Mouse (Mus musculus): ENCODE results near the gene Vezt.

DNA sequence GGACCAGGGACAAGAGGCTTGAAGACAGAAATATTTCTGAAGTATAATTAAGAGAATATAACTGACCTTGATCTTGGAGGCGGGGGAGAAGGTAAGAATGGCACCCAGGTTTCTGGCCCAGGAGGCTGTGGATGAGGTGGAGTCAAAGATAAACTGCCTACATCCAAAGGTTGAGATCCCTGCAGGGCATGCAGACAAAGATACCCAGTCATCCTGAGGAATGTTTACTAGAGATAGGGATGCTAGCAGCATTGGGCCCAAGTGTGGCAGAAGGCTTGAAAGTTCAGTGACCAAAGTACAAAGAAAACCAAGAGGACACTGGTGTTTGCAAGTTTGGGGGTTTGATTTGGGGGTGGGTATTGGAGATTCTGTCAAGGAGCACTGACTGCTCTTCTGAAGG, 144.6 kb downstream of the Vezt start:
- no peak for TF ChIP-seq CTCF (IDR thresholded peaks at IDR 0.05; ENCODE audit: borderline replicate concordance, insufficient read depth, low read depth, low read length)
- TF ChIP-seq POLR2A (IDR thresholded peaks at IDR 0.05; ENCODE audit: borderline replicate concordance, insufficient read depth, low read length) = no peak
